Mouse (Mus musculus): ENCODE results near the gene 4932438A13Rik.

GRCm38 (mm10) chr3:36825554-36825953 is 37.4 kb upstream of the 4932438A13Rik start:
- TF ChIP-seq CTCF (IDR thresholded peaks at IDR 0.05; ENCODE audit: low read depth, low read length) (no peak), POLR2A (IDR thresholded peaks at IDR 0.05; ENCODE audit: borderline replicate concordance, low read depth, low read length) (no peak)
